Mouse (Mus musculus) embryonic facial prominence, embryonic 14.5 days (tissue): ENCODE results near the gene Slc9a3r1. TPM values are rescaled to one million over a fixed set of nuclear protein-coding genes. Genes with fewer than 3 reads are reported as not detected.
A peak's percentile ranks its signal among the peaks of the same experiment; 100 is the strongest.

Source experiments
- ATAC-seq: fragments of 200-750 bp; cut with Nextera tagmentation; 2 replicates; pipeline ENCODE4 v1.8.0; 2017; ENCODE audit warnings: low read depth, moderate number of reproducible peaks, moderate TSS enrichment
- DNase-seq: peaks from one replicate; pipeline ENCODE4 v3.0.0-alpha.2; 2015; ENCODE audit warnings: low spot score
- H3K27ac ChIP-seq: fragments of 300-500 bp; sonication (generic); replicated peaks from 2 replicates; pipeline ENCODE4 v1.5.1; 2014; ENCODE audit warnings: low read depth, mild to moderate bottlenecking, low read length, moderate library complexity
- H3K27me3 ChIP-seq: fragments of 300-500 bp; sonication (generic); replicated peaks from 2 replicates; pipeline ENCODE4 v1.6.1; 2014; ENCODE audit warnings: low read length; ENCODE audit not compliant: control insufficient read depth, insufficient read depth
- H3K36me3 ChIP-seq: fragments of 300-500 bp; sonication (generic); 2 replicates; pipeline ENCODE4 v1.6.1; 2014; ENCODE audit warnings: low read length, mixed read lengths; ENCODE audit not compliant: control insufficient read depth, insufficient read depth
- H3K4me1 ChIP-seq: fragments of 300-500 bp; sonication (generic); 2 replicates; pipeline ENCODE4 v1.6.1; 2014; ENCODE audit warnings: antibody characterized with exemption, low read length; ENCODE audit not compliant: control insufficient read depth, insufficient read depth
- H3K4me2 ChIP-seq: fragments of 300-500 bp; sonication (generic); 2 replicates; pipeline ENCODE4 v1.6.1; 2014; ENCODE audit warnings: low read depth, mild to moderate bottlenecking, low read length, moderate library complexity, mixed read lengths
- H3K4me3 ChIP-seq: fragments of 300-500 bp; sonication (generic); 2 replicates; pipeline ENCODE4 v1.5.1; 2014; ENCODE audit warnings: low read depth, mild to moderate bottlenecking, low read length
- H3K9ac ChIP-seq: fragments of 300-500 bp; sonication (generic); 2 replicates; pipeline ENCODE4 v1.6.1; 2014; ENCODE audit warnings: low read depth, mild to moderate bottlenecking, low read length, moderate library complexity, mixed read lengths
- H3K9me3 ChIP-seq: fragments of 300-500 bp; sonication (generic); 2 replicates; pipeline ENCODE4 v1.6.1; 2016; ENCODE audit warnings: low read length; ENCODE audit not compliant: control insufficient read depth
- WGBS: fragments of 180-500 bp; shearing (Covaris S2); extraction: QIAGEN DNeasy Blood & Tissue Kit; methylation state at CpG from one replicate; pipeline ENCODE4 v1.1.7; 2014; 5-methylcytosine and 5-hydroxymethylcytosine counted together
- polyA plus RNA-seq: library from polyadenylated mRNA; unstranded; fragments of >200 nt; fragmentation: Nextera tagmentation; extraction: Ambion mirVana; gene quantifications from 2 replicates; pipeline ENCODE4 v1.2.1, GENCODE M21; 2014

Gene Slc9a3r1
- polyA plus RNA-seq, 1 experiment from 2014 or later, result 43.5 TPM

GRCm38 (mm10) chr11:115160016-115160797, 2.9 kb upstream of the Slc9a3r1 start:
- Histone ChIP-seq H3K27ac (no peak overlapping the region), H3K4me1 (peaks cover 32% of the 10 kb centered on the region), H3K36me3 (no peaks in the 10 kb centered on the region), H3K4me3 (no peak overlapping the region), H3K9ac (no peak overlapping the region), H3K9me3 (no peaks in the 10 kb centered on the region), H3K4me2 (no peak overlapping the region), H3K27me3 (peaks cover 31% of the 10 kb centered on the region)
- ATAC-seq, result no peak
- no peak for DNase-seq
- 59% methylated on average over 11 of the region's 11 CpGs for WGBS

- DNase-seq (peak; percentile 62), ATAC-seq (no peak)
- Histone ChIP-seq H3K4me3 (no peak overlapping the region), H3K4me2 (no peak overlapping the region), H3K4me1 (peaks cover 32% of the 10 kb centered on the region), H3K27me3 (peaks cover 31% of the 10 kb centered on the region), H3K9me3 (no peaks in the 10 kb centered on the region), H3K9ac (no peak overlapping the region), H3K27ac (no peak overlapping the region), H3K36me3 (no peaks in the 10 kb centered on the region)
- WGBS, result 32% methylated on average over 10 of the region's 10 CpGs
Observed at GRCm38 (mm10) chr11:115160883-115161577, 2.1 kb upstream of the Slc9a3r1 start.

- no peak overlapping the region for H3K4me3 ChIP-seq
- H3K4me1 ChIP-seq, result peaks cover 32% of the 10 kb centered on the region
- H3K27ac ChIP-seq, result no peak overlapping the region
- no peak overlapping the region for H3K9ac ChIP-seq
- no peaks in the 10 kb centered on the region for H3K36me3 ChIP-seq
- H3K9me3 ChIP-seq, result no peaks in the 10 kb centered on the region
- H3K4me2 ChIP-seq, result no peak overlapping the region
- no peak for ATAC-seq
- no peak for DNase-seq
- peaks cover 34% of the 10 kb centered on the region for H3K27me3 ChIP-seq
- WGBS, result 58% methylated on average over 9 of the region's 9 CpGs
Observed at GRCm38 (mm10) chr11:115161578-115162204, 1.4 kb upstream of the Slc9a3r1 start.

DNA sequence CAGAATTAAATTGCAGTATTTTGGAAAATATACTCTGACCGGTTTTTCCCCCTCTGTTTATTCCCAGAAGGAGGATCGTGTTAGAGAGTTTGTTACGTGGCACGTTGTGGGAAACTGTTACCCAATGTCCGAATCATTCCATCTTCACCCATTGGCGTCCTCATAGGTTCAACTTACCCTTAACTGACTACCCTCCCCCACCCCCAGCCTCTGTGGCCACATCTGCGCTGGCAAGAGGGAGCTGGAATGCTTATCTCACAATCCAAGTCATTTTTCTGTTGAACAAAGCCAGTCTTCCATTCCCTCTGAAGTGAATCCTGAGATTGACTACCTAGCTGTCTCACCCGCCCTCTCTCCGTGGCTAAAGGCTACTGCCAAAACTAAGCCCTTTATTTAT, 938 bp upstream of the Slc9a3r1 start:
- Histone ChIP-seq H3K9me3 (no peaks in the 10 kb centered on the region), H3K36me3 (no peaks in the 10 kb centered on the region), H3K4me2 (peak overlapping the region; percentile 91; the same call in 1 of the 2 replicates), H3K27me3 (peaks cover 34% of the 10 kb centered on the region), H3K27ac (no peak overlapping the region), H3K4me3 (peak overlapping the region; percentile 66; the same call in 1 of the 2 replicates), H3K9ac (no peak overlapping the region), H3K4me1 (peaks cover 32% of the 10 kb centered on the region)
- WGBS, result 17% methylated on average over 9 of the region's 9 CpGs
- ATAC-seq (no peak), DNase-seq (no peak)

DNA sequence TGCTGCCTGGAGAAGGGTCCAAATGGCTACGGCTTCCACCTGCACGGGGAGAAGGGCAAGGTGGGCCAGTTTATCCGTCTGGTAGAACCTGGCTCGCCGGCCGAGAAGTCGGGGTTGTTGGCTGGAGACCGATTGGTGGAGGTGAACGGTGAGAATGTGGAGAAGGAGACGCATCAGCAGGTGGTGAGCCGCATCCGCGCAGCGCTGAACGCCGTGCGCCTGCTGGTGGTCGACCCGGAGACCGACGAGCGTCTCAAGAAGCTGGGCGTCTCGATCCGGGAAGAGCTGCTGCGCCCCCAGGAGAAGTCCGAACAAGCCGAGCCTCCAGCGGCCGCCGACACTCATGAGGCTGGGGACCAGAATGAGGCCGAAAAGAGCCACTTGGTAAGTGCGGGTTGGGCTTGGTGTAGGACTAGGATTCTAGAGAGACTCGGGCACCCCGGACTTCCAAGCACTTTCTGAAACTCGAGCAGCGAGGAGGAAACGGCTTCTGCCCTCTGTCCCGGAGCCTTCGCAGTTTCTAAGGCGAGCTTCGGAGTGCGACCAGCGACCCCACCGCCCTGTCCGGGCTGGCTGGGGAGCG, 518 bp downstream of the Slc9a3r1 start:
- DNase-seq (peak; percentile 26), ATAC-seq (peak; percentile 30)
- H3K36me3 ChIP-seq, result no peaks in the 10 kb centered on the region
- H3K4me1 ChIP-seq, result peaks cover 25% of the 10 kb centered on the region
- WGBS, result under 1% methylated on average over 33 of the region's 47 CpGs
- H3K4me3 ChIP-seq, result peak overlapping the region; percentile 66
- H3K9ac ChIP-seq, result peak overlapping the region; percentile 59
- H3K27ac ChIP-seq, result no peak overlapping the region
- H3K4me2 ChIP-seq, result peak overlapping the region; percentile 91
- peaks cover 34% of the 10 kb centered on the region for H3K27me3 ChIP-seq
- H3K9me3 ChIP-seq, result no peaks in the 10 kb centered on the region

GRCm38 (mm10) chr11:115164341-115164975, 1.3 kb downstream of the Slc9a3r1 start:
- DNase-seq, result no peak
- H3K4me3 ChIP-seq, result peak overlapping the region; percentile 66
- peaks cover 25% of the 10 kb centered on the region for H3K4me1 ChIP-seq
- H3K27me3 ChIP-seq, result peaks cover 34% of the 10 kb centered on the region
- H3K27ac ChIP-seq, result no peak overlapping the region
- H3K9me3 ChIP-seq, result no peaks in the 10 kb centered on the region
- WGBS, result 0% methylated on average over 12 of the region's 14 CpGs
- ATAC-seq, result no peak
- H3K36me3 ChIP-seq, result no peaks in the 10 kb centered on the region
- peak overlapping the region; percentile 59 for H3K9ac ChIP-seq
- H3K4me2 ChIP-seq, result peak overlapping the region; percentile 91

GRCm38 (mm10) chr11:115164976-115165374, 1.8 kb downstream of the Slc9a3r1 start:
- no peak overlapping the region for H3K27ac ChIP-seq
- peaks cover 34% of the 10 kb centered on the region for H3K27me3 ChIP-seq
- WGBS, result 3% methylated on average over 9 of the region's 9 CpGs

GRCm38 (mm10) chr11:115166776-115167175, 3.6 kb downstream of the Slc9a3r1 start:
- no peak for ATAC-seq
- peaks cover 32% of the 10 kb centered on the region for H3K27me3 ChIP-seq
- H3K9ac ChIP-seq, result no peak overlapping the region

More at GRCm38 (mm10) chr11:115164976-115165374, 1.8 kb downstream of the Slc9a3r1 start:
- ATAC-seq, result no peak
- Histone ChIP-seq H3K4me2 (peak overlapping the region; percentile 91), H3K36me3 (no peaks in the 10 kb centered on the region), H3K4me3 (peak overlapping the region; percentile 66), H3K9me3 (no peaks in the 10 kb centered on the region), H3K4me1 (peaks cover 25% of the 10 kb centered on the region), H3K9ac (peak overlapping the region; percentile 59; the same call in 1 of the 2 replicates)
- no peak for DNase-seq

More at GRCm38 (mm10) chr11:115166776-115167175, 3.6 kb downstream of the Slc9a3r1 start:
- Histone ChIP-seq H3K9me3 (no peaks in the 10 kb centered on the region), H3K27ac (no peak overlapping the region), H3K4me1 (peaks cover 25% of the 10 kb centered on the region), H3K36me3 (no peaks in the 10 kb centered on the region), H3K4me3 (no peak overlapping the region), H3K4me2 (no peak overlapping the region)
- 79% methylated on average over 3 of the region's 3 CpGs for WGBS
- DNase-seq, result no peak
